ENCODE assay signal across 17 mouse cellular contexts in the genomic region with DNA sequence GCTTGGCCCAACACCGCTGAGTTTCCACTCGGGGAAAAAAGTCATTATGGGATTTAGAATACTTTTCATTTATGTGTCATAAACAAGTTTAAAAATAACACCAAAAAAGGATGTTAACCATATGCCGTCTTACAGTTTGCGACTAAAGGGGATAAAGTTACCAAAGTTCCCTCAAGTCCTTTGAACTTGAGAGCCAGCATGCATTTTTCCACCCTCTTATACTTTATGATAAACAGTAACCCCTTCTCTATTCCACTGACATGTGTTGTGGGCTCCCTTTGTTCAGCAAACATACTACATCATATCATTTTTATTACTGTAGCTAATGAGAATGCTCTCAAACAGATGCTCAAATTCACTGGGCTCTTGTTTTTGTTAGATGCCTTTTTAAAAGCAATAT.
"Had no signal": no experiment of that assay in that cellular context is flagged by ENCODE, and none has a peak within 500 bp of the region (broad histone marks: within the 10 kb centered on the region; RNA-seq: fewer than 3 reads in every experiment).

No protein-coding gene starts in this region.

- H3K4me3 ChIP-seq: liver, embryonic 13.5 days; liver, embryonic 15.5 days; megakaryocyte, embryonic 14.5 days; midbrain, embryonic 13.5 days; midbrain, embryonic 15.5 days; neural tube, embryonic 12.5 days; stomach, embryonic 15.5 days had no signal

- H3K36me3 ChIP-seq: liver, embryonic 13.5 days; liver, embryonic 15.5 days; midbrain, embryonic 13.5 days; midbrain, embryonic 15.5 days; neural tube, embryonic 12.5 days; stomach, embryonic 15.5 days had no signal

- H3K27me3 ChIP-seq: liver, embryonic 13.5 days; liver, embryonic 15.5 days; megakaryocyte, embryonic 14.5 days; midbrain, embryonic 13.5 days; midbrain, embryonic 15.5 days; neural tube, embryonic 12.5 days; stomach, embryonic 15.5 days had no signal

- H3K27ac ChIP-seq: liver, embryonic 13.5 days; liver, embryonic 15.5 days; macrophage; midbrain, embryonic 13.5 days; midbrain, embryonic 15.5 days; neural tube, embryonic 12.5 days; stomach, embryonic 15.5 days; stomach, postnatal 0 days had no signal

- DNase-seq: liver, embryonic 13.5 days; liver, postnatal 0 days; lung, adult 2 months; lung, postnatal 36 days; right cerebral cortex, postnatal 14 days; thymus, adult 2 months; thymus, postnatal 25 days; thymus, postnatal 4 days had no signal

- ATAC-seq: liver, postnatal 0 days; lung, postnatal 0 days; midbrain, embryonic 13.5 days; midbrain, embryonic 15.5 days had no signal

- H3K4me1 ChIP-seq: liver, embryonic 13.5 days; liver, embryonic 15.5 days; megakaryocyte, embryonic 14.5 days; midbrain, embryonic 13.5 days; midbrain, embryonic 15.5 days; neural tube, embryonic 12.5 days; stomach, embryonic 15.5 days had no signal

- H3K9me3 ChIP-seq: liver, embryonic 13.5 days; liver, embryonic 15.5 days; megakaryocyte, embryonic 14.5 days; midbrain, embryonic 13.5 days; midbrain, embryonic 15.5 days; neural tube, embryonic 12.5 days; stomach, embryonic 15.5 days had no signal

- H3K9ac ChIP-seq: liver, embryonic 13.5 days; liver, embryonic 15.5 days; liver, postnatal 0 days; midbrain, embryonic 13.5 days; midbrain, embryonic 15.5 days; neural tube, embryonic 12.5 days; stomach, embryonic 15.5 days had no signal

- H3K4me2 ChIP-seq: liver, embryonic 13.5 days; liver, embryonic 15.5 days; midbrain, embryonic 13.5 days; midbrain, embryonic 15.5 days; neural tube, embryonic 12.5 days; stomach, embryonic 15.5 days had no signal
